Mouse (Mus musculus) ES-Bruce4 (cell line): ENCODE data around the gene Cilp2.

ENCODE experiments used
- CTCF ChIP-seq: IDR thresholded peaks from one replicate; pipeline ENCODE4 v1.8.1; 2011; ENCODE audit warnings: low read depth, low read length
- EP300 ChIP-seq: IDR thresholded peaks from 2 replicates; pipeline ENCODE4 v1.6.1; 2011; ENCODE audit warnings: low read depth, low read length; ENCODE audit not compliant: insufficient read depth
- POLR2A ChIP-seq: IDR thresholded peaks from one replicate; pipeline ENCODE4 v1.8.1; 2011; ENCODE audit warnings: low read length; ENCODE audit not compliant: insufficient read depth

DNA sequence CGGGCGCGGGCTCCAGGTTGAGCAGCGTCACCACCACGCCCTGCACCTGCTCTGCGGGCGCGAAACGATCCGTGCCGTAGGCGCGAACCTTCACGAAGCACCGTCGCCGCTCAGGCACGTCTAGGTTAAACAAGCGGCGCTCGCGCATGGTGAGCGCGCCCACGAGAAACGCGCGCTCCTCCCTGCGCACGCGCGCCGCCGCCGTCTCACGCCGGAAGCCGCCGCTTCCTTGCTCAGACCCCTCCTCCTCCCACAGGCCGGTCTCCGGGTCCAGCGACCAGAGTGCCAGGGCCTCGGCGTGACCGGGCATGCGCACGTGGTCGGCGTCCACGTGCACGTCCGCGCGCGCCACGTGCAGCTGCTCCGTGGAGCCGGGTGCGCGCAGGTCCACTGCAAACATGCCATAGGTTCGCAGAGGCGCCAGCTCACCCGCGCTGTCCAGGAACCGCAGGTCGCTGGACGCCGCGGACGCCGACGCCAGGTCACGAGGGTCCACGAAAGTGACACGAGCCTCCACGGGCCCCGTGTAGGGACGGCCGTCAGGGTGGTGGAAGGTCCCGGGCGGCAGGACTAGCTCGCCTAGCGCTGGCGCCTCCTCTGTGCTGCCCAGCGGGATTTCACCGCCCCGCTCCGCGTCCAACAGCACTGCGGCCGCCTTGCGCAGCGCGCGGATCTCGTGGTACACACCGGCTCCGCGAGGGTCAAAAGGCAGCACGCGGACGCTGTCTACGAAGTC lies 5.3 kb downstream of the Cilp2 start:
- TF ChIP-seq EP300 (no peak), POLR2A (no peak), CTCF (no peak)
